Mouse (Mus musculus) hindbrain, embryonic 16.5 days (tissue): ENCODE measurements around the gene Tescl. TPM values are rescaled to one million over a fixed set of nuclear protein-coding genes. Genes with fewer than 3 reads are reported as not detected.

Experiments used
- ATAC-seq: fragments of 200-750 bp; cut with Nextera tagmentation; 2 replicates; pipeline ENCODE4 v1.8.0; 2017; ENCODE audit warnings: moderate TSS enrichment, moderate library complexity
- H3K27ac ChIP-seq: fragments of 300-500 bp; sonication (generic); 2 replicates; pipeline ENCODE4 v1.5.1; 2014; ENCODE audit warnings: low read depth, mild to moderate bottlenecking, control low read depth, low read length, moderate library complexity
- H3K27me3 ChIP-seq: fragments of 300-500 bp; sonication (generic); replicated peaks from 2 replicates; pipeline ENCODE4 v1.6.1; 2014; ENCODE audit warnings: low read length; ENCODE audit not compliant: control insufficient read depth, insufficient read depth
- H3K36me3 ChIP-seq: fragments of 300-500 bp; sonication (generic); 2 replicates; pipeline ENCODE4 v1.6.1; 2014; ENCODE audit warnings: mild to moderate bottlenecking, low read length, moderate library complexity, mixed read lengths; ENCODE audit not compliant: control insufficient read depth, insufficient read depth
- H3K4me1 ChIP-seq: fragments of 300-500 bp; sonication (generic); 2 replicates; pipeline ENCODE4 v1.6.1; 2014; ENCODE audit warnings: low read depth, low read length; ENCODE audit not compliant: control insufficient read depth, insufficient read depth
- H3K4me2 ChIP-seq: fragments of 300-500 bp; sonication (generic); 2 replicates; pipeline ENCODE4 v1.6.1; 2014; ENCODE audit warnings: mild to moderate bottlenecking, low read length, control low read depth, moderate library complexity
- H3K4me3 ChIP-seq: fragments of 300-500 bp; sonication (generic); 2 replicates; pipeline ENCODE4 v1.5.1; 2014; ENCODE audit warnings: mild to moderate bottlenecking, low read length, control low read depth, moderate library complexity
- H3K9ac ChIP-seq: fragments of 300-500 bp; sonication (generic); 2 replicates; pipeline ENCODE4 v1.6.1; 2014; ENCODE audit warnings: low read depth, mild to moderate bottlenecking, control low read depth, low read length, moderate library complexity
- H3K9me3 ChIP-seq: fragments of 300-500 bp; sonication (generic); 2 replicates; pipeline ENCODE4 v1.6.1; 2014; ENCODE audit warnings: mild to moderate bottlenecking, low read length, moderate library complexity; ENCODE audit not compliant: control insufficient read depth
- WGBS: fragments of 180-500 bp; shearing (Covaris S2); extraction: QIAGEN DNeasy Blood & Tissue Kit; methylation state at CpG from one replicate; pipeline ENCODE4 v1.1.7; 2014; 5-methylcytosine and 5-hydroxymethylcytosine counted together
- polyA plus RNA-seq: library from polyadenylated mRNA; unstranded; fragments of >200 nt; fragmentation: Nextera tagmentation; extraction: Ambion mirVana; gene quantifications from 2 replicates; pipeline ENCODE4 v1.2.1, GENCODE M21; 2015

Tescl gene
- 0.25 and 0.44 TPM in 2 replicates for polyA plus RNA-seq

- H3K4me3 ChIP-seq = peak within 1 kb of the TSS; percentile 6
- no peak for ATAC-seq
- H3K9me3 ChIP-seq = peaks cover 5% of the 10 kb centered on the region
- 50% methylated on average over 49 of the region's 49 CpGs for WGBS
- H3K36me3 ChIP-seq = no peaks in the 10 kb centered on the region
- H3K9ac ChIP-seq = no peak within 1 kb of the TSS
- 0 out of 2 replicates have a peak within 1 kb of the TSS, but pooled peaks have one; percentile 20 for H3K4me2 ChIP-seq
- no peak within 1 kb of the TSS for H3K27ac ChIP-seq
- H3K27me3 ChIP-seq = peaks cover 3% of the 10 kb centered on the region; the same call in 1 of the 2 replicates
- no peaks in the 10 kb centered on the region for H3K4me1 ChIP-seq
Measured at GRCm38 (mm10) chr7:24333304-24333986, at the start of gene Tescl. Gene Tescl, minus strand, starts transcription at chr7:24333936.

GRCm38 (mm10) chr7:24382730-24383372 lies 49.1 kb upstream of the Tescl start:
- WGBS = 85% methylated on average over 16 of the region's 16 CpGs
- no peak overlapping the region for H3K4me2 ChIP-seq
- no peaks in the 10 kb centered on the region for H3K36me3 ChIP-seq
- no peak overlapping the region for H3K4me3 ChIP-seq
- ATAC-seq = no peak
- no peak overlapping the region for H3K9ac ChIP-seq
- H3K9me3 ChIP-seq = no peaks in the 10 kb centered on the region
- no peaks in the 10 kb centered on the region; the same call in 1 of the 2 replicates for H3K4me1 ChIP-seq
- no peaks in the 10 kb centered on the region for H3K27me3 ChIP-seq
- H3K27ac ChIP-seq = no peak overlapping the region

DNA sequence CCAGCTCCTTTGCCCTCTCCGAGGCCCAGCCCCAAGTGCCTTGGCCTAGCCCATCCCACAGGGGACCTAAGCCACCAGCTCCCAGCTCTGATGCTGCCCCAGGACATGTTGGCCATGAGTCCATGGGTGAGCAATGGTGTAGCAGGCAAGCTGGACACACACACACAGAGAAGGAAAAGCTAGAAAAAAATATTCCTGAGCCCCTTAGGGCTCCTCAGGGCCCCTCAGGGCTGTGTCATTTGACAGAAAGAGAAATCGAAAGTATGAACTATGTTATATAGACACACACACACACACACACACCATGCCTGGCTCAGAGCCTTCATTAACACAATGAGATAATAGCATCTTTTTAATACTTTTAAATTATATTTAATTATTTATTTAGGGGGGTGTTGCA lies 46.6 kb upstream of the Tescl start:
- peaks cover 3% of the 10 kb centered on the region; the same call in 1 of the 2 replicates for H3K27me3 ChIP-seq
- no peak for ATAC-seq
- H3K9me3 ChIP-seq = no peaks in the 10 kb centered on the region
- H3K9ac ChIP-seq = no peak overlapping the region
- no peak overlapping the region for H3K4me3 ChIP-seq
- 81% methylated on average over 2 of the region's 2 CpGs for WGBS
- H3K4me2 ChIP-seq = no peak overlapping the region
- H3K36me3 ChIP-seq = no peaks in the 10 kb centered on the region
- H3K27ac ChIP-seq = no peak overlapping the region
- H3K4me1 ChIP-seq = peaks cover 4% of the 10 kb centered on the region

- no peak overlapping the region for H3K4me3 ChIP-seq
- peaks cover 4% of the 10 kb centered on the region for H3K4me1 ChIP-seq
- H3K36me3 ChIP-seq = no peaks in the 10 kb centered on the region
- no peak overlapping the region for H3K9ac ChIP-seq
- peaks cover 3% of the 10 kb centered on the region; the same call in 1 of the 2 replicates for H3K27me3 ChIP-seq
- WGBS = 68% methylated on average over 7 of the region's 7 CpGs
- no peaks in the 10 kb centered on the region for H3K9me3 ChIP-seq
- no peak overlapping the region for H3K27ac ChIP-seq
- ATAC-seq = no peak
- H3K4me2 ChIP-seq = no peak overlapping the region
Measured at GRCm38 (mm10) chr7:24379934-24380333, 46.2 kb upstream of the Tescl start.

DNA sequence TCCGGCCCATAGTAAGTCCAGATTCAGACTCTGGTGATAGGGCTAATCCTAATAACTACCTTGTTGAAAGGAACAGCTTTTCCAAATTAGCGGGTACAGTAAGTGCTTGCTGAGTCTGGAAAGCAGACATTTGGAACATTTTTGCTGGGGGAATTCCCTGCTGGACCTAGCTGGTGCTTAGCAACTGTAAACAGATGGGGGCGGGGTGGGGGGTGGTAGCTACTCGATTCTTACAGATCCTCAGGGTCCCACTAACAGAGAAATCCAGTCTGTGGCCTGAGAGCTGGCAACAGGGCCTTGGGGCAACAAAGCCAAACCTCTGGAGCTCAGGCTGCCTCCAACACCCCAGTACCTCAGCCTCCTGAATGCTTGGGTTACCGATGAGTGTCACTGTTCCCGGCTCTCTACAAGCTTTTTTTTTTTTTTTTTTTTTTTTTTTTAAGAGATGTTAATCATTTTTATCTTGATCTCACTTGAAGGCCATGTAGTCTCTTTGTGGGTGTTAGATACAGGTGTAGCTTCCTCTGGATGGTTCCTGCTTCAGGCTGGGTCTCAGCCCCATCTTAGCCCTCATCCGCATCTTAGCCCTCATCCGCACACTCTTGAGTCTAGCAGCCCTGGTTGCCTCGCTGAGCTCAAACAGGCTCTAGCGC lies 44.4 kb upstream of the Tescl start:
- ATAC-seq = no peak
- H3K36me3 ChIP-seq = no peaks in the 10 kb centered on the region
- no peak overlapping the region for H3K4me3 ChIP-seq
- H3K9me3 ChIP-seq = no peaks in the 10 kb centered on the region
- peaks cover 9% of the 10 kb centered on the region for H3K4me1 ChIP-seq
- peaks cover 3% of the 10 kb centered on the region; the same call in 1 of the 2 replicates for H3K27me3 ChIP-seq
- 70% methylated on average over 10 of the region's 10 CpGs for WGBS
- H3K9ac ChIP-seq = no peak overlapping the region
- H3K27ac ChIP-seq = no peak overlapping the region
- no peak overlapping the region for H3K4me2 ChIP-seq

DNA sequence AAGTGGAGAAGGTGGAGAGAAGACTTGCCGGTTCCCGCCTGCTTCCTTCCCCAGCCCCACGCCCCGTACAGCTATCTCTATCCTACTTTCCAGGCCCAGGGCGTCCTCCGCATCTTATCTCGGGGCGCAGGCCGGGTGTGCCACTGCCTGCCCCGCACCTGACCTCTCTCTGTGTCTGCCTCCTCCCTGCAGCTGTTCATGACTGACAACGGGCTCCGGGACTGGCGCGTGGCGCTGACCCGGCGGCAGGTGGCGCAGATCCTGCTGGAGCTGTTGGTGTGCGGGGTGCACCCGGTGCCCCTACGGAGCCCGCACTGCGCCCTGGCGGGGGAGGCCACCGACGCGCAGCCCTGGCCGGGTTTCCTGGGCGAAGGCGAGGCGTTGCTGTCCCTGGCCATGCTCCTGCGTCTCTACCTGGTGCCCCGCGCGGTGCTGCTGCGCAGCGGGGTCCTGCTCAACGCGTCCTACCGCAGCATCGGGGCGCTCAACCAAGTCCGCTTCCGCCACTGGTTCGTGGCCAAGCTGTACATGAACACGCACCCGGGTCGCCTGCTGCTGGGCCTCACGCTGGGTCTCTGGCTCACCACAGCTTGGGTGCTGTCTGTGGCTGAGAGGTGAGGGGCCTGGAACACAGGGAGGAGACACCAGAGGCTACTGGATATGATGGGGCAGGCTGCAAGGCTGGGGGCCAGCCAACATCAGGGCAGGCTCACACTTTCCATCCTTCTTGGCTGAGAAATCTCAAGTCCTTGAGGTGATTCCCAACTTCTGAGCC lies 43.5 kb upstream of the Tescl start:
- no peaks in the 10 kb centered on the region for H3K36me3 ChIP-seq
- 9% methylated on average over 36 of the region's 49 CpGs for WGBS
- peak overlapping the region; percentile 24 for H3K4me3 ChIP-seq
- peaks cover 3% of the 10 kb centered on the region; the same call in 1 of the 2 replicates for H3K27me3 ChIP-seq
- peak overlapping the region; percentile 55 for H3K4me2 ChIP-seq
- H3K4me1 ChIP-seq = peaks cover 9% of the 10 kb centered on the region
- no peaks in the 10 kb centered on the region for H3K9me3 ChIP-seq
- peak; percentile 43 for ATAC-seq
- no peak overlapping the region for H3K27ac ChIP-seq
- H3K9ac ChIP-seq = peak overlapping the region; percentile 44

DNA sequence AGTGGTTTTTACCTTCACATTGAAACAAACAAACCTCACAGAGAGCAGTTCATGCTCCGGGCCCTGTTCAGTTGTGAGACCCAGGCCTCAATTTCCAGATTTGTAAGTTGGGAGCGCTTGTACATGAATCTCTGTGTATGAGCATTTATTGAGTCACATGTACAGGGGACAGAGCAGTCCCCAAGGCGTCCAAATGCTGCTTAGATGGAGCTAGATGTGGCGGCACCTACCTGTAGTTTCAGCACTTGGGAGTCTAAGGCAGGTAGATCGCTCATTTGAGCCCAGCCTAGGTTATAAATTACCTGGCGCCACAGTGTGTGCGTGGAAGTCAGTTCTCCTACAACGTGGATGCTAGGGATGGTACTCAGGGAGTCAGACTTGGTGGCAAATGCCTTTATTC lies 42.7 kb upstream of the Tescl start:
- H3K4me2 ChIP-seq = no peak overlapping the region
- peaks cover 3% of the 10 kb centered on the region; the same call in 1 of the 2 replicates for H3K27me3 ChIP-seq
- no peaks in the 10 kb centered on the region for H3K9me3 ChIP-seq
- no peak overlapping the region for H3K27ac ChIP-seq
- ATAC-seq = no peak
- no peak overlapping the region for H3K9ac ChIP-seq
- no peaks in the 10 kb centered on the region for H3K36me3 ChIP-seq
- no peak overlapping the region for H3K4me3 ChIP-seq
- WGBS = 86% methylated on average over 8 of the region's 8 CpGs
- H3K4me1 ChIP-seq = peaks cover 9% of the 10 kb centered on the region

DNA sequence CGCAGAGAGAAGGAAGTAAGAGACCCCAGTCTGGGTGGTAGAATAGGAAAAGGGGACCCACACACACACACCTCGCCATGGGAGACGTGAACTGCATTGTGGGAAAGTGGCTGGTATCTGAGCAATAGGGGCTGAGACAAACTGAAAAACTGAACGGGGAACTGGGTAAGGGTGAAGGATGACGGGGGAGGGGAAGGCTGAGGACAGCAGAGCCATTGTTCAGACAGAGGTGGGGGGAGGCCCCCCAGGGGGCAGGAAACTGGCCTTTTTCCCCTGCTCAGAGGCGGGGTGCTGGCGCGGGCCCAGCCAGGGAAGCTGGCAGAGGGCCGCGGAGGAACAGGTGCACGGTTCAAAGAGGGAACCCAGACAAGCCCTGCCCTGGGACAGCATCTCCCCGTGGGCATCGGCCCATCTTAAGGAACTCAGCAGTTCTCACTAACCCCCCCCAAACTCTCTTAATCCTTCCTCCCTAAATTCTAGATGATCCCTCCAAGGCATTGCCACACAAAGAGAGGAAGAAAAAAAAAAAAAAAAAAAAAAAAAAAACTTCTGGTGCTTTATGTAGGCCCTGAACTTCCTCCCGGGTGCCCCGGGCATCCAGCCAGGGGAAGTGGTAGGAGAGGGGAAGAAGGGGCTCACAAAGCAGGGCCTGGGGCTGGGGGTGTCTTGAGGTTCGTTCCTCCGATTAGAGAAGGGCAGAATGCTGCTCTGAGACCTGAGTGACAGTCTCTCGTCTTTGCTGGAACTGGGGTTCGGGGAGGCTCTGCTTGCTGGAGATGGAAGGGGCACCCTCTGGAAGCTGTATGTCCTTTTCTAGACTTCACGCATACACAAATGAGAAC lies 40.0 kb upstream of the Tescl start:
- no peak overlapping the region for H3K4me3 ChIP-seq
- WGBS = 26% methylated on average over 19 of the region's 20 CpGs
- H3K4me2 ChIP-seq = peak overlapping the region; percentile 25; the same call in 1 of the 2 replicates
- ATAC-seq = peak; percentile 62
- peak overlapping the region; percentile 14; the same call in 1 of the 2 replicates for H3K9ac ChIP-seq
- no peaks in the 10 kb centered on the region for H3K9me3 ChIP-seq
- H3K27ac ChIP-seq = peak overlapping the region; percentile 51
- H3K27me3 ChIP-seq = peaks cover 3% of the 10 kb centered on the region; the same call in 1 of the 2 replicates
- peaks cover 9% of the 10 kb centered on the region for H3K4me1 ChIP-seq
- H3K36me3 ChIP-seq = no peaks in the 10 kb centered on the region
